ENCODE assay signal across 9 mouse cellular contexts in genomic region chr7:44496771-44497109, GRCm38 (mm10). TPM values are rescaled to one million over a fixed set of nuclear protein-coding genes. Genes with fewer than 3 reads are reported as not detected.
A peak's percentile ranks its signal among the peaks of the same experiment; 100 is the strongest.
DNase-seq lines count a peak whose midpoint lies in the region; ATAC-seq and TF ChIP-seq lines count a peak whose summit lies in the region.
"Had no signal": no experiment of that assay in that cellular context is flagged by ENCODE, and none has a peak within 500 bp of the region (broad histone marks: within the 10 kb centered on the region; RNA-seq: fewer than 3 reads in every experiment).

No protein-coding gene starts in this region.

- H3K27ac ChIP-seq in cerebellum, adult 2 months (ENCODE audit: insufficient read depth, low read length) = peak overlapping the region; percentile 82
- H3K27ac ChIP-seq in limb, embryonic 15.5 days = peak overlapping the region; percentile 94
- peak overlapping the region; percentile 95 for H3K27ac ChIP-seq in stomach, embryonic 16.5 days (ENCODE audit: low read length)

- peaks cover 13% of the 10 kb centered on the region for H3K4me1 ChIP-seq in cerebellum, adult 2 months (ENCODE audit: control insufficient read depth, insufficient read depth, low read length)
- peaks cover 24% of the 10 kb centered on the region for H3K4me1 ChIP-seq in limb, embryonic 15.5 days
- peaks cover 15% of the 10 kb centered on the region for H3K4me1 ChIP-seq in stomach, embryonic 16.5 days (ENCODE audit: control insufficient read depth, insufficient read depth, low read length)

- H3K4me2 ChIP-seq in limb, embryonic 15.5 days = peak overlapping the region; percentile 82
- peak overlapping the region; percentile 98 for H3K4me2 ChIP-seq in stomach, embryonic 16.5 days (ENCODE audit: low read depth, low read length)

- no peaks in the 10 kb centered on the region for H3K9me3 ChIP-seq in limb, embryonic 15.5 days
- no peaks in the 10 kb centered on the region for H3K9me3 ChIP-seq in stomach, embryonic 16.5 days (replicated peaks; ENCODE audit: control insufficient read depth, low read length)

- DNase-seq in cerebellum, adult 2 months = no peak
- no peak for DNase-seq in cerebellum, adult 11 months
- DNase-seq in right cerebral cortex, postnatal 14 days = peak; percentile 49
- no peak for DNase-seq in right cerebral cortex, adult 2 months (ENCODE audit: low spot score in 2 of 2)
- no peak for DNase-seq in layer of hippocampus, adult 8-10 months (ENCODE audit: low spot score in 2 of 2)
- DNase-seq in layer of hippocampus, postnatal 14 days (ENCODE audit: low spot score in 2 of 2) = no peak

- ATAC-seq in limb, embryonic 15.5 days (ENCODE audit: insufficient number of reproducible peaks, low FRiP score, low TSS enrichment, low read depth) = peak; percentile 35
- no peak for ATAC-seq in stomach, embryonic 16.5 days (ENCODE audit: insufficient read depth, low FRiP score)

- H3K4me3 ChIP-seq in cerebellum, adult 2 months (replicated peaks; ENCODE audit: insufficient read depth, low read depth, low read length) = peak overlapping the region; percentile 73
- peak overlapping the region; percentile 58 for H3K4me3 ChIP-seq in limb, embryonic 15.5 days
- peak overlapping the region; percentile 79 for H3K4me3 ChIP-seq in stomach, embryonic 16.5 days (replicated peaks; ENCODE audit: low read length)

- TF ChIP-seq CTCF in cerebellum, adult 2 months (IDR thresholded peaks at IDR 0.05; ENCODE audit: borderline replicate concordance, insufficient read depth, low read depth, low read length) = no peak

- H3K27me3 ChIP-seq in cerebellum, adult 2 months (ENCODE audit: control insufficient read depth, insufficient read depth, low read length) = no peaks in the 10 kb centered on the region
- no peaks in the 10 kb centered on the region for H3K27me3 ChIP-seq in limb, embryonic 15.5 days
- H3K27me3 ChIP-seq in stomach, embryonic 16.5 days (ENCODE audit: control insufficient read depth, insufficient read depth, low read length) = no peaks in the 10 kb centered on the region

- H3K9ac ChIP-seq in limb, embryonic 15.5 days = peak overlapping the region; percentile 59
- peak overlapping the region; percentile 91 for H3K9ac ChIP-seq in stomach, embryonic 16.5 days (ENCODE audit: low read length)

- TF ChIP-seq POLR2A in cerebellum, adult 2 months (IDR thresholded peaks at IDR 0.05; ENCODE audit: borderline replicate concordance, insufficient read depth, low read length) = no peak

- H3K36me3 ChIP-seq in limb, embryonic 15.5 days = peaks cover 24% of the 10 kb centered on the region
- peaks cover 8% of the 10 kb centered on the region; the same call in 1 of the 2 replicates for H3K36me3 ChIP-seq in stomach, embryonic 16.5 days (ENCODE audit: control insufficient read depth, insufficient read depth, low read length)

- under 1% methylated on average over 26 of the region's 26 CpGs for WGBS in cerebellum, adult 2 months
- under 1% methylated on average over 26 of the region's 26 CpGs for WGBS in limb, embryonic 15.5 days
- WGBS in stomach, embryonic 16.5 days = 0% methylated on average over 25 of the region's 26 CpGs

RNA-seq across cellular contexts. Expression of gene Fam71e1, which starts 0.4 kb away (rescaled TPM):
- polyA plus RNA-seq in cerebellum, adult 2 months (2012; rRNA removed) = 32.6 and 34.0 TPM in 2 replicates
- 9.7 and 12.8 TPM in 2 replicates for polyA plus RNA-seq in limb, embryonic 15.5 days (2015; fragmentation: Nextera tagmentation; extraction: Ambion mirVana)
- 7.0 and 8.2 TPM in 2 replicates for polyA plus RNA-seq in stomach, embryonic 16.5 days (2015; fragmentation: Nextera tagmentation; extraction: Ambion mirVana)
- 10 to 100 TPM; 15.5 to 21.6 (median 19.0) TPM for total RNA-seq in layer of hippocampus, adult 8-10 months (2022)
- total RNA-seq in layer of hippocampus, postnatal 14 days (2021) = 10 to 100 TPM; 29.8 to 48.4 TPM
- total RNA-seq: common myeloid progenitor, adult 5-6 weeks had no signal

RNA-seq across cellular contexts. Expression of gene Emc10, which starts 0.4 kb away (rescaled TPM):
- polyA plus RNA-seq in cerebellum, adult 2 months (2012; rRNA removed) = 302 and 309 TPM in 2 replicates
- 103 and 116 TPM in 2 replicates for polyA plus RNA-seq in limb, embryonic 15.5 days (2015; fragmentation: Nextera tagmentation; extraction: Ambion mirVana)
- polyA plus RNA-seq in stomach, embryonic 16.5 days (2015; fragmentation: Nextera tagmentation; extraction: Ambion mirVana) = 69.9 and 80.7 TPM in 2 replicates
- total RNA-seq in layer of hippocampus, adult 8-10 months (2022) = 100 to 1,000 TPM; 201 to 225 (median 215) TPM
- 100 to 1,000 TPM; 163 to 173 TPM for total RNA-seq in layer of hippocampus, postnatal 14 days (2021)

RNA-seq across cellular contexts. Expression of gene Mybpc2, which starts 27.7 kb away (rescaled TPM):
- 0.14 and 0.18 TPM in 2 replicates for polyA plus RNA-seq in cerebellum, adult 2 months (2012; rRNA removed)
- 0.13 and 0.16 TPM in 2 replicates for polyA plus RNA-seq in limb, embryonic 15.5 days (2015; fragmentation: Nextera tagmentation; extraction: Ambion mirVana)
- 0.41 and 1.8 TPM in 2 replicates for polyA plus RNA-seq in stomach, embryonic 16.5 days (2015; fragmentation: Nextera tagmentation; extraction: Ambion mirVana)
- under 1 TPM in 3 of 4 experiments, not detected in 1; 0.10 to 0.57 (median 0.14) TPM for total RNA-seq in layer of hippocampus, adult 8-10 months (2022)
- total RNA-seq in layer of hippocampus, postnatal 14 days (2021) = under 1 TPM in 1 of 2 experiments, not detected in 1; 0.10 TPM
- total RNA-seq: common myeloid progenitor, adult 5-6 weeks had no signal

RNA-seq across cellular contexts. Expression of gene Josd2, which starts 29.0 kb away (rescaled TPM):
- 273 and 294 TPM in 2 replicates for polyA plus RNA-seq in cerebellum, adult 2 months (2012; rRNA removed)
- 92.9 and 121 TPM in 2 replicates for polyA plus RNA-seq in limb, embryonic 15.5 days (2015; fragmentation: Nextera tagmentation; extraction: Ambion mirVana)
- 88.0 and 102 TPM in 2 replicates for polyA plus RNA-seq in stomach, embryonic 16.5 days (2015; fragmentation: Nextera tagmentation; extraction: Ambion mirVana)
- 100 to 1,000 TPM in 2 of 4 experiments, 10 to 100 TPM in 2; 97.1 to 114 (median 103) TPM for total RNA-seq in layer of hippocampus, adult 8-10 months (2022)
- total RNA-seq in layer of hippocampus, postnatal 14 days (2021) = 10 to 100 TPM; 60.7 to 64.3 TPM

RNA-seq across cellular contexts. Expression of gene Aspdh, which starts 31.5 kb away (rescaled TPM):
- polyA plus RNA-seq in cerebellum, adult 2 months (2012; rRNA removed) = 9.3 and 10.2 TPM in 2 replicates
- 0.29 and 0.56 TPM in 2 replicates for polyA plus RNA-seq in limb, embryonic 15.5 days (2015; fragmentation: Nextera tagmentation; extraction: Ambion mirVana)
- 0.72 and 0.87 TPM in 2 replicates for polyA plus RNA-seq in stomach, embryonic 16.5 days (2015; fragmentation: Nextera tagmentation; extraction: Ambion mirVana)
- 10 to 100 TPM; 11.1 to 13.6 (median 12.4) TPM for total RNA-seq in layer of hippocampus, adult 8-10 months (2022)
- 10 to 100 TPM; 15.0 to 15.4 TPM for total RNA-seq in layer of hippocampus, postnatal 14 days (2021)
- total RNA-seq: common myeloid progenitor, adult 5-6 weeks had no signal
